Mouse (Mus musculus) liver, postnatal 0 days (tissue): Measurements from ENCODE around the gene 4930595D18Rik. TPM values are rescaled to one million over a fixed set of nuclear protein-coding genes. Genes with fewer than 3 reads are reported as not detected.

ENCODE experiments used
- ATAC-seq: fragments of 200-750 bp; cut with Nextera tagmentation; 2 replicates; pipeline ENCODE4 v1.8.0; 2017; ENCODE audit warnings: mild to moderate bottlenecking, moderate library complexity
- DNase-seq: peaks from one replicate; pipeline ENCODE4 v3.0.0-alpha.2; 2016
- H3K27ac ChIP-seq: fragments of 300-500 bp; sonication (generic); 2 replicates; pipeline ENCODE4 v1.5.1; 2014; ENCODE audit warnings: antibody characterized with exemption, moderate library complexity, mild to moderate bottlenecking, low read depth
- H3K27me3 ChIP-seq: fragments of 300-500 bp; sonication (generic); 2 replicates; pipeline ENCODE4 v1.6.1; 2014; ENCODE audit warnings: low read length, control low read depth, mixed read lengths; ENCODE audit not compliant: insufficient read depth
- H3K36me3 ChIP-seq: fragments of 300-500 bp; sonication (generic); replicated peaks from 2 replicates; pipeline ENCODE4 v1.6.1; 2014; ENCODE audit warnings: mild to moderate bottlenecking, control low read depth, low read length, moderate library complexity, mixed read lengths; ENCODE audit not compliant: insufficient read depth
- H3K4me1 ChIP-seq: fragments of 300-500 bp; sonication (generic); 2 replicates; pipeline ENCODE4 v1.6.1; 2014; ENCODE audit warnings: antibody characterized with exemption, mild to moderate bottlenecking, control low read depth; ENCODE audit not compliant: insufficient read depth
- H3K4me2 ChIP-seq: fragments of 300-500 bp; sonication (generic); 2 replicates; pipeline ENCODE4 v1.6.1; 2014; ENCODE audit warnings: low read depth, mild to moderate bottlenecking, low read length, moderate library complexity, mixed read lengths
- H3K4me3 ChIP-seq: fragments of 300-500 bp; sonication (generic); 2 replicates; pipeline ENCODE4 v1.5.1; 2014; ENCODE audit warnings: low read depth, low read length
- H3K9ac ChIP-seq: fragments of 300-500 bp; sonication (generic); replicated peaks from 2 replicates; pipeline ENCODE4 v1.6.1; 2014; ENCODE audit warnings: mild to moderate bottlenecking, moderate library complexity
- H3K9me3 ChIP-seq: fragments of 300-500 bp; sonication (generic); 2 replicates; pipeline ENCODE4 v1.6.1; 2016; ENCODE audit warnings: mild to moderate bottlenecking, control low read depth, low read length, mixed read lengths
- CTCF ChIP-seq: sonication (generic); IDR thresholded peaks from 2 replicates; pipeline ENCODE4 v1.5.1; 2016; ENCODE audit warnings: antibody characterized with exemption, low read depth
- EP300 ChIP-seq: IDR thresholded peaks from 2 replicates; pipeline ENCODE4 v1.6.1; 2016; ENCODE audit warnings: antibody characterized with exemption, low read depth, mild to moderate bottlenecking
- WGBS: fragments of 180-500 bp; shearing (Covaris S2); extraction: QIAGEN DNeasy Blood & Tissue Kit; methylation state at CpG from one replicate; pipeline ENCODE4 v1.1.7; 2014; ENCODE audit not compliant: insufficient replicate concordance; 5-methylcytosine and 5-hydroxymethylcytosine counted together
- polyA plus RNA-seq: library from polyadenylated mRNA; unstranded; fragments of >200 nt; fragmentation: Nextera tagmentation; extraction: Ambion mirVana; gene quantifications from 2 replicates; pipeline ENCODE4 v1.2.1, GENCODE M21; 2015

4930595D18Rik gene
- polyA plus RNA-seq, 1 experiment from 2014 or later: not detected

DNA sequence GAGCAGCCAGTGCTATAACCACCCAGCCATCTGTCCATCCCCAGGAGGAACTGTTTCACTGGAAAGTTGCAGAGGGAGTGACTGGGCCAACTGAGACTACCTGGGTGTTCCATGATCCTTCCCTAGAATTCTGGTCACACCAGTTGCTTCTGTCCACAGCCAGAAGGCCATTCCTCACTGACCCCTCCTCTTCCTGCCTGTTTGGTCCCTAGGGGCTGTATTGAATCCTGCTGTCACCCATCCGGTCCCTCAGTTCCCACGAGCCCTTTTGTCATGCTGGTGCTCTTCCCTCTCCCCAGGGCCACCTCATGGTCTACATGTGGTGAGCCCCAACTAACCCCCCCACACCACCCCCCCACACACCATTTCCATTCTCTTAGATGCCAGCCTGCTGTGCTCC lies 6.6 kb upstream of the 4930595D18Rik start:
- no peak for ATAC-seq
- no peak for TF ChIP-seq CTCF
- TF ChIP-seq EP300: no peak

DNA sequence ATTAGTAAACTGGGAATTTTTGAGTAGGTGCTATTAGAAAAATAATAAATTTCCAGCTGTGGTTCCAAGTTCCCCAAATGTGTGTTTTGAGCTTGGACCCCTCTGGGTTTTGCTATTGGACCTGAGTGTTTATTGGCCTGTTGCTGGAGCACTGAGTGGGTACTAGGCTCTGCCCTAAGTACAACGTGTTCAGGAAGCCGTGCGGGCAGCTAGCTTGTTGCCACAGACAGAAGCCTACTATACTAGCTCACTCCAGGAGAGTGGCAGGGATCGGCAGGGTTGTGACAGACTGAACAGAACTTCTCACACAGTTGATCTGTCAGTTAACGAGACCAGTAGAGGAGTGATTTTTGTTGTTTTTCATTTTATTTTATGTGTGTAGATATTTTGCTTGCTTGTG lies 6.1 kb upstream of the 4930595D18Rik start:
- 75% methylated on average over 5 of the region's 5 CpGs for WGBS
- peaks cover 6% of the 10 kb centered on the region; the same call in 1 of the 2 replicates for H3K4me1 ChIP-seq
- no peaks in the 10 kb centered on the region for H3K36me3 ChIP-seq
- no peaks in the 10 kb centered on the region for H3K9me3 ChIP-seq
- no peak for TF ChIP-seq EP300
- no peak for TF ChIP-seq CTCF
- DNase-seq: no peak
- H3K4me2 ChIP-seq: no peak overlapping the region
- H3K27me3 ChIP-seq: no peaks in the 10 kb centered on the region
- H3K4me3 ChIP-seq: no peak overlapping the region
- no peak overlapping the region for H3K27ac ChIP-seq
- H3K9ac ChIP-seq: no peak overlapping the region
- no peak for ATAC-seq

More for the DNA sequence above, 6.6 kb upstream of the 4930595D18Rik start:
- no peaks in the 10 kb centered on the region for H3K9me3 ChIP-seq
- H3K27me3 ChIP-seq: no peaks in the 10 kb centered on the region
- WGBS: 55% methylated on average over 2 of the region's 2 CpGs
- DNase-seq: no peak
- H3K9ac ChIP-seq: no peak overlapping the region
- no peaks in the 10 kb centered on the region for H3K36me3 ChIP-seq
- no peak overlapping the region for H3K4me2 ChIP-seq
- H3K27ac ChIP-seq: no peak overlapping the region
- peaks cover 6% of the 10 kb centered on the region; the same call in 1 of the 2 replicates for H3K4me1 ChIP-seq
- H3K4me3 ChIP-seq: no peak overlapping the region

DNA sequence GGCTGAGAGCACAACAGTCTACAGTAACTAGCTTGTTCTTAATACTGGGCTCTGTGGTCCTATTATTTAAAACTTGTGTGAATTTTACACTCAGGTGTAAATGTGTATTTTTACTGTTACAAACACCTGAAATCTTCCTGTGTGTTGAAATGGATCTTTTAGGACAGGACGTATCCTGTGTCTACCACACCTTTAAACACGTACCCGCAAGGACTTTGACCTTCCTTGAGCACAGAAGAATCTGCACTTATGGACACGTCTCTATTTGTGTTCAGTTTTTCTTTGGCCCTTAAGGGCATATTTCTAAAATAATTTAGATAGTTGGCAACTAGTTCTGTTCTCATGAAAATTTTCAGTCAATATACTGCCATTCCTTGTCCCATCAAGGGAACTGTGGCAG lies 4.0 kb upstream of the 4930595D18Rik start:
- 83% methylated on average over 4 of the region's 4 CpGs for WGBS

DNA sequence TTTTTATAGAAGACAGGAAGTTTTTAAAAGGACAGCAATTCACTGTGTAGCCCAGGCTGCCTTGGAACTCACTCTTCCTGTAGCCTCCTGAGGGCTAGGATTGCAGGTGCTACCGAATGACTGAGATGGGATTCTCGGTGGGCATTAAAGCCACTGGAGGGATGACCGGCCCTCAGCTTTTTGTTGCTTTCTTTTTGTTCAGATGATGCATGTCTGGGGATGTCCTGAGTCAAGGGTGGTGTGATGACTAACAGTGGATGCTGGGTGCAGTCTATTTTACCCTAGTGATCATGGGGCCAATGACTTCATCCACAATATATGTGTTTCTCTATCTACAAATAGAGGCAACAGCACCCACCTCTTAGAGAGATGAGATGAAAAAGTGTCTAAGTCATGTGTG lies 2.7 kb upstream of the 4930595D18Rik start:
- no peaks in the 10 kb centered on the region for H3K27me3 ChIP-seq
- TF ChIP-seq EP300 (no peak), CTCF (no peak)
- 86% methylated on average over 3 of the region's 3 CpGs for WGBS
- no peaks in the 10 kb centered on the region for H3K36me3 ChIP-seq
- DNase-seq: no peak
- no peak overlapping the region for H3K4me2 ChIP-seq
- no peaks in the 10 kb centered on the region for H3K9me3 ChIP-seq
- no peak overlapping the region for H3K4me3 ChIP-seq
- no peak overlapping the region for H3K27ac ChIP-seq
- H3K9ac ChIP-seq: no peak overlapping the region
- no peak for ATAC-seq
- peaks cover 6% of the 10 kb centered on the region; the same call in 1 of the 2 replicates for H3K4me1 ChIP-seq

More for the DNA sequence above, 4.0 kb upstream of the 4930595D18Rik start:
- Histone ChIP-seq H3K4me2 (no peak overlapping the region), H3K27ac (no peak overlapping the region), H3K36me3 (no peaks in the 10 kb centered on the region), H3K9me3 (no peaks in the 10 kb centered on the region), H3K4me1 (peaks cover 6% of the 10 kb centered on the region; the same call in 1 of the 2 replicates), H3K4me3 (no peak overlapping the region), H3K9ac (no peak overlapping the region), H3K27me3 (no peaks in the 10 kb centered on the region)
- TF ChIP-seq CTCF (no peak), EP300 (no peak)
- DNase-seq (no peak), ATAC-seq (no peak)

DNA sequence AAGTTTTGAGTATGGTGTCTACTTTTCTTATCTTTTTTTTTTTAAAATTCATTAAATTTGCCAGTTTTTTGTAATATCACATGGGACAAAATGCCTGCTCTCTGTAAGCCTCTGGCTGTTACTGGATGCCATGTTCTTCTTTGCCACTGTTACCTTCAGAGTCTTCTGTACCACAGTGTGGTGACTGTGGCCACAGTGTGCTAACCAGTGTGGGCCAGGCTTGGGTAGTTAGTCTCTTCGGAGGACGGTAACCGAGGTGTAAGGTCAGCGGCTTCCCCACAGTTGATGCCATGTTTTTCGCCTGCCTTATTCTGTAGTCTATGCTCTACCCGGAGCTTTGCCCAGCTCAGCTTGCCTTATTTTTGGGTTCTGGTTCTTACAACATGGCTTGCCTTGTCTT lies 1.9 kb downstream of the 4930595D18Rik start:
- no peaks in the 10 kb centered on the region for H3K9me3 ChIP-seq
- H3K27me3 ChIP-seq: no peaks in the 10 kb centered on the region
- H3K36me3 ChIP-seq: no peaks in the 10 kb centered on the region
- H3K27ac ChIP-seq: no peak overlapping the region
- TF ChIP-seq EP300 (no peak), CTCF (no peak)
- no peak overlapping the region for H3K9ac ChIP-seq
- H3K4me3 ChIP-seq: no peak overlapping the region
- H3K4me2 ChIP-seq: no peak overlapping the region
- DNase-seq (no peak), ATAC-seq (no peak)
- H3K4me1 ChIP-seq: no peaks in the 10 kb centered on the region
- 88% methylated on average over 6 of the region's 6 CpGs for WGBS

DNA sequence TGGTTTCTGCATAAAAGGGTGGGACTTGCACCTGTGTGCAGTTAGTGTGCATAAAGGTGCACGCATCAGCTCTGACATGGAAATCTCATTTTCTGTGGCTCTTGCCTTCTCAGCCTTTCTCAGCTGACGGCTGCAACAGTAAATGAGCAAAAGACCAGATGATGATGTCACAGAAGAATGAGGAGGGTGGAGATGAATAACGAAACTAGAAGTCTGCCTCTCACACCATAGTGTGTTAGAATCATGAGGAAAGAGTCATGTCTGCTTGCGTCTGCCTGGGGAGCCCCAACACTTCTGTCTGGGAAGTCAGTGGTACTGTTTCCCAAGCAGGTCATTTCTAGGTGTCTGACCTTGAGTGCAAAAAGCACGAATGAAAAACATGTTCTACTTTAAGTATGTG lies 2.4 kb downstream of the 4930595D18Rik start:
- no peaks in the 10 kb centered on the region for H3K4me1 ChIP-seq
- H3K27ac ChIP-seq: no peak overlapping the region
- no peaks in the 10 kb centered on the region for H3K36me3 ChIP-seq
- H3K27me3 ChIP-seq: no peaks in the 10 kb centered on the region
- no peak for TF ChIP-seq EP300
- TF ChIP-seq CTCF: no peak
- no peak overlapping the region for H3K4me2 ChIP-seq
- no peak overlapping the region for H3K9ac ChIP-seq
- H3K9me3 ChIP-seq: no peaks in the 10 kb centered on the region
- 77% methylated on average over 5 of the region's 5 CpGs for WGBS
- ATAC-seq (no peak), DNase-seq (no peak)
- H3K4me3 ChIP-seq: no peak overlapping the region

DNA sequence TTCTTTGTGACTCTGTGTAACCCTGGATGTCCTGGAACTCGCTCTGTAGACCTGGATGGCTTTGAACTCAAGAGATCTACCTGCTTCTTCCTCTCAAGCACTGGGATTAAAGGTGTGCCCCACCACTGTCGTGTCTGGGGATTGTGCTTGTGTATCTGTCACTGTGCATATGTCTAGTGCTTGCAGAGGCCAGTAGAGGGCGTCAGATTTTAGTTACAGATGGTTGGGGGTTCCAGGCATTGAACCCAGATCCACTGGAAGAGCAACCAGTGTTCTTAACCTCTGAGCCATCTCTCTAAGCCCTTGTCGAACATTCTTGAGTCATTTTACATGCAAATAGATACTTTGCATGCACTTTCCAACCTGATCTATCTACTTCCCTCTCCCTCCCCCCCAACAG lies 5.5 kb downstream of the 4930595D18Rik start:
- H3K27ac ChIP-seq: no peak overlapping the region
- no peak for ATAC-seq

More for the DNA sequence above, 5.5 kb downstream of the 4930595D18Rik start:
- Histone ChIP-seq H3K36me3 (no peaks in the 10 kb centered on the region), H3K4me3 (no peak overlapping the region), H3K9me3 (no peaks in the 10 kb centered on the region), H3K4me2 (no peak overlapping the region), H3K27me3 (no peaks in the 10 kb centered on the region), H3K4me1 (no peaks in the 10 kb centered on the region), H3K9ac (no peak overlapping the region)
- DNase-seq: no peak
- TF ChIP-seq EP300: no peak
- TF ChIP-seq CTCF: 0 out of 2 replicates have a peak, but pooled peaks have one; percentile 16
- 74% methylated on average over 4 of the region's 4 CpGs for WGBS
